Mouse (Mus musculus): ENCODE measurements around the gene P2rx7. TPM values are rescaled to one million over a fixed set of nuclear protein-coding genes. Genes with fewer than 3 reads are reported as not detected.
"Not testable (repeated sequence)": the region's sequence is repeated elsewhere in the genome, so short reads cannot be mapped to it uniquely, and the experiment has no call there.

The P2rx7 gene
- polyA plus RNA-seq, 1 experiment from 2014 or later = 2.1 TPM

DNA sequence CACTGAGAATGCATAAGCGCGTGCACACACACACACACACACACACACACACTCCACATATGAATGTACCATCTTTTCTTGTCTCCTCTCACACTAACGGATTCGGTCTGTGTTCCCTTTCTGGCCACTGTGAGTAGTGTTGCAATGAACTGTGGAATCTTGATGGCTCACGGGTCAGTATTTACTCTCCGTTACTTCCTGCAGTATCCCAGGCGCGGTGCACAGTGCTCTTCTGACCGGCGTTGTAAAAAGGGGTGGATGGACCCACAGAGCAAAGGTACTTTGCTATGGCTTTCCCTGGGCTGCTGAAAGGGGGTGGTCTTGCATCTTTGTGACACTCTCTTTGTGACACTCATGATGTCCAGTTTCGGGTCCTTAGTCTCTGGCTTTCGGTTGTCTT, 13.1 kb downstream of the P2rx7 start:
- Histone ChIP-seq H3K4me2 (ENCODE audit: low read depth, low read length) (no peak overlapping the region), H3K9ac (replicated peaks) (no peak overlapping the region), H3K4me1 (ENCODE audit: insufficient read depth) (peaks cover 19% of the 10 kb centered on the region), H3K4me3 (ENCODE audit: low read depth, low read length) (no peak overlapping the region), H3K36me3 (replicated peaks; ENCODE audit: insufficient read depth, low read length) (no peaks in the 10 kb centered on the region), H3K27ac (ENCODE audit: low read depth) (no peak overlapping the region), H3K27me3 (ENCODE audit: insufficient read depth, low read length) (no peaks in the 10 kb centered on the region), H3K9me3 (ENCODE audit: low read length) (no peaks in the 10 kb centered on the region)
- DNase-seq (no peak), ATAC-seq (no peak)
- TF ChIP-seq EP300 (IDR thresholded peaks at IDR 0.05; ENCODE audit: low read depth) (no peak), CTCF (IDR thresholded peaks at IDR 0.05; ENCODE audit: low read depth) (no peak)
- 73% methylated on average over 12 of the region's 12 CpGs for WGBS (ENCODE audit: insufficient replicate concordance)

GRCm38 (mm10) chr5:122662501-122662900, 18.8 kb downstream of the P2rx7 start:
- DNase-seq = peak; percentile 78
- no peak overlapping the region for H3K4me3 ChIP-seq (ENCODE audit: low read depth, low read length)

DNA sequence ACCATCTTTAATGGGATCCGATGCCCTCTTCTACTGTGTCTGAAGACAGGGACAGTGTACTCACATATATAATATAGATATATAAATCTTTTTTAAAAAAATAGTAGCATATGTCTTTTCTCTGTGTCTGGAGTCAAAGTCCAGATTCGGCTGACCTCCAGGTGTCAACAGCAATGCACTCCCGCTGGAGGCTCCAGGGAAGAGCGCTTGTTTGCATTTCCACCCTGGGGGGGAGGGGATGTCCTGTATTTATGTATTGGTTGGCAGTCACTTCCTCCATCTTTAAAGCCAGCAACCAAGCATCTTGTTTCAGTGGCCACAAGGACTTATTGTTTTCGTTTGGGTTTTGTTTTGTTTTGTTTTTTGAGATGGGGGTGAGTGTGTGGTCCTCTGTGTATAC, 21.3 kb downstream of the P2rx7 start:
- no peak overlapping the region for H3K4me3 ChIP-seq (ENCODE audit: low read depth, low read length)
- no peaks in the 10 kb centered on the region for H3K36me3 ChIP-seq (replicated peaks; ENCODE audit: insufficient read depth, low read length)
- peak; percentile 43 for DNase-seq

More at GRCm38 (mm10) chr5:122662501-122662900, 18.8 kb downstream of the P2rx7 start:
- ATAC-seq = peak; percentile 93
- Histone ChIP-seq H3K4me1 (ENCODE audit: insufficient read depth) (0 out of 2 replicates have a peak, but pooled peaks cover 4% of the 10 kb centered on the region), H3K4me2 (ENCODE audit: low read depth, low read length) (no peak overlapping the region), H3K9ac (replicated peaks) (no peak overlapping the region), H3K27ac (ENCODE audit: low read depth) (peak overlapping the region; percentile 37), H3K27me3 (ENCODE audit: insufficient read depth, low read length) (no peaks in the 10 kb centered on the region), H3K36me3 (replicated peaks; ENCODE audit: insufficient read depth, low read length) (no peaks in the 10 kb centered on the region), H3K9me3 (ENCODE audit: low read length) (no peaks in the 10 kb centered on the region)
- no peak for TF ChIP-seq CTCF (IDR thresholded peaks at IDR 0.05; ENCODE audit: low read depth)
- peak; percentile 88 for TF ChIP-seq EP300 (IDR thresholded peaks at IDR 0.05; ENCODE audit: low read depth)
- WGBS (ENCODE audit: insufficient replicate concordance) = 74% methylated on average over 6 of the region's 6 CpGs

DNA sequence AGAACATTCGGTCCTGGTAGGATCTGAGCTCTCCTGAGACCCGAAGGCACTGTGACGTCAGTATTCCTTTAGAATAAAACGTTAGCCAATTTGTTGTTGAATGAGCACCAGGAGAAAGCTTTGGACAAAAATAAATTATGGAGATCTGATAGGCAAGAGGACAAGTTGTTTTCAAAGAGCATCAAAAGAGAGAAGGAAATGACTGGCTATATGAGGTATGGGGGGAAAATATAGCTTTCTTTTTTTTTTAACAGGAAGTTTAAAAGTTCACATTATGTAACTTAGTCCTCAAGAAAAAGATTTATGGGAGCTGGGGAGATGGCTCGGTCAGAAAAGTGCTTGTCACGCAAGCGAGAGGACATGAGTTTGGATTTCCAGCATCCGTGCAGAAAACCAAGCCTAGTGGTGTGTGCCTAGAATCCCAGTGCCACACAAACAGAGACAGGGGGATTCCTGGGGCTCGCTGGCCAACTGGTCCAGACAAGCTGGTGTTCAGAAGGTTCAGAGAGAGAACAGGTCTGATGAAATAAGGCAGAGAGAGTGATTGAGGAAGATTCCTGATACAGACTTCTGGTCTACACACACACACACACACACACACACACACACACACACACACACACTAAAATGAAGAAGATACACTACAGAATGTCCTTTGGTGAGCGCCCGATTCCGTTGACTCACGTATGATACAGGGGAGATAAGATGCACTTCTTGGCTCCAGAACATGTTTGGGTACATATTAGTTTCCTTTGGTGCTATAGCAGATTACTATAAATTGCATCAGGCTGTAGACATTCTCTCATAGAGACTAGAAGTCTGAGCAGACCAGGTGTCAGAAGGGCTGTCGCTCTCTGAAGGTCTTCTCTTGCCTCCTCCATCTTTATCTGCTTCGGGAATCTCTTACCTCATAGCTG, 25.5 kb downstream of the P2rx7 start:
- TF ChIP-seq EP300 (IDR thresholded peaks at IDR 0.05; ENCODE audit: low read depth) = peak; percentile 41; the same call in 1 of the 2 replicates
- TF ChIP-seq CTCF (IDR thresholded peaks at IDR 0.05; ENCODE audit: low read depth) = no peak
- no peak overlapping the region for H3K4me3 ChIP-seq (ENCODE audit: low read depth, low read length)
- no peak for DNase-seq
- H3K4me2 ChIP-seq (ENCODE audit: low read depth, low read length) = no peak overlapping the region
- H3K4me1 ChIP-seq (ENCODE audit: insufficient read depth) = peaks cover 8% of the 10 kb centered on the region; the same call in 1 of the 2 replicates
- no peaks in the 10 kb centered on the region for H3K9me3 ChIP-seq (ENCODE audit: low read length)
- H3K36me3 ChIP-seq (replicated peaks; ENCODE audit: insufficient read depth, low read length) = no peaks in the 10 kb centered on the region
- no peak overlapping the region for H3K9ac ChIP-seq (replicated peaks)
- 50% methylated on average over 15 of the region's 15 CpGs for WGBS (ENCODE audit: insufficient replicate concordance)
- no peak overlapping the region for H3K27ac ChIP-seq (ENCODE audit: low read depth)
- ATAC-seq = no peak
- H3K27me3 ChIP-seq (ENCODE audit: insufficient read depth, low read length) = no peaks in the 10 kb centered on the region

More for the DNA sequence above, 21.3 kb downstream of the P2rx7 start:
- peak; percentile 49; the same call in 1 of the 2 replicates for ATAC-seq
- H3K27ac ChIP-seq (ENCODE audit: low read depth) = no peak overlapping the region
- WGBS (ENCODE audit: insufficient replicate concordance) = 67% methylated on average over 5 of the region's 5 CpGs
- no peak overlapping the region for H3K4me2 ChIP-seq (ENCODE audit: low read depth, low read length)
- no peaks in the 10 kb centered on the region for H3K9me3 ChIP-seq (ENCODE audit: low read length)
- peaks cover 4% of the 10 kb centered on the region; the same call in 1 of the 2 replicates for H3K4me1 ChIP-seq (ENCODE audit: insufficient read depth)
- no peak overlapping the region for H3K9ac ChIP-seq (replicated peaks)
- no peak for TF ChIP-seq EP300 (IDR thresholded peaks at IDR 0.05; ENCODE audit: low read depth)
- no peak for TF ChIP-seq CTCF (IDR thresholded peaks at IDR 0.05; ENCODE audit: low read depth)
- no peaks in the 10 kb centered on the region for H3K27me3 ChIP-seq (ENCODE audit: insufficient read depth, low read length)

- H3K4me2 ChIP-seq (ENCODE audit: low read depth, low read length); H3K4me3 ChIP-seq (ENCODE audit: low read depth, low read length); H3K9me3 ChIP-seq (ENCODE audit: low read length); ATAC-seq; H3K27me3 ChIP-seq (ENCODE audit: insufficient read depth, low read length); H3K36me3 ChIP-seq (replicated peaks; ENCODE audit: insufficient read depth, low read length); H3K9ac ChIP-seq (replicated peaks); DNase-seq; H3K4me1 ChIP-seq (ENCODE audit: insufficient read depth); H3K27ac ChIP-seq (ENCODE audit: low read depth): not testable (repeated sequence)
- 72% methylated on average over 7 of the region's 7 CpGs for WGBS (ENCODE audit: insufficient replicate concordance)
- TF ChIP-seq CTCF (IDR thresholded peaks at IDR 0.05; ENCODE audit: low read depth) = peak; percentile 52
Observed at GRCm38 (mm10) chr5:122671641-122672040, 27.9 kb downstream of the P2rx7 start.

DNA sequence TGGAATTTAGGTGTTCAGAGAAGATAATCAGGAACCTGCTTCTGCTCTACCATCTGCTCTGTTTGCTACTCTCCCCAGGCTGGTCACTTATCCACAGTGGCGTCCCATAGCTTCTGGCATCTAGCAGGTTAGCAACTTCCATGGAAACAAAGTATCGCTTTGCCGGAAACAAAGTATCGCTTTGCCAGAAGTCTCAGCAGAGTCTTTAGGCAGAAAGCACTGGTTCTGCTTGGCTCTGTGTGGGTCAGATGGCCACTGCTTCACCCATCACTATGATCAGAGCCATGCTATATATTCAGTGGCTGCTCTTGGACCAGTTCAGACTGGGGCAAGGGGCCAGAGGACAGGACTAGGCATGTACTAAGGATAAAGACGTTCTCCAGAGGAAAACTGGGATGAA, 28.6 kb downstream of the P2rx7 start:
- WGBS (ENCODE audit: insufficient replicate concordance) = 86% methylated on average over 5 of the region's 5 CpGs
- no peaks in the 10 kb centered on the region for H3K9me3 ChIP-seq (ENCODE audit: low read length)

More for the DNA sequence above, 28.6 kb downstream of the P2rx7 start:
- Histone ChIP-seq H3K4me1 (ENCODE audit: insufficient read depth) (peaks cover 3% of the 10 kb centered on the region; the same call in 1 of the 2 replicates), H3K4me3 (ENCODE audit: low read depth, low read length) (no peak overlapping the region), H3K9ac (replicated peaks) (no peak overlapping the region), H3K27me3 (ENCODE audit: insufficient read depth, low read length) (no peaks in the 10 kb centered on the region), H3K27ac (ENCODE audit: low read depth) (no peak overlapping the region), H3K36me3 (replicated peaks; ENCODE audit: insufficient read depth, low read length) (no peaks in the 10 kb centered on the region), H3K4me2 (ENCODE audit: low read depth, low read length) (no peak overlapping the region)
- ATAC-seq (no peak), DNase-seq (no peak)
- TF ChIP-seq CTCF (IDR thresholded peaks at IDR 0.05; ENCODE audit: low read depth) (no peak), EP300 (IDR thresholded peaks at IDR 0.05; ENCODE audit: low read depth) (no peak)
